Mouse (Mus musculus): ENCODE results near the gene Zfp385c. TPM values are rescaled to one million over a fixed set of nuclear protein-coding genes. Genes with fewer than 3 reads are reported as not detected.

The Zfp385c gene
- total and polyA plus RNA-seq, 3 experiments: 0.11 TPM; not detected in 2

- H3K36me3 ChIP-seq (replicated peaks): peaks cover 92% of the 10 kb centered on the region
- H3K4me1 ChIP-seq (ENCODE audit: insufficient read depth, low read depth, low read length): peaks cover 83% of the 10 kb centered on the region
- ATAC-seq (ENCODE audit: extremely low read depth, insufficient number of reproducible peaks, low FRiP score, poor library complexity, severe bottlenecking) (no peak), DNase-seq (ENCODE audit: low spot score) (no peak)
- H3K4me3 ChIP-seq (ENCODE audit: low read depth, low read length): no peak overlapping the region
- no peaks in the 10 kb centered on the region for H3K9me3 ChIP-seq (replicated peaks)
- TF ChIP-seq CTCF (IDR thresholded peaks at IDR 0.05; ENCODE audit: low read depth, low read length) (no peak), GATA1 (IDR thresholded peaks at IDR 0.05; ENCODE audit: borderline replicate concordance, low read length) (no peak), POLR2AphosphoS5 (IDR thresholded peaks at IDR 0.05; ENCODE audit: insufficient replicate concordance, low read depth, low read length) (no peak), GATA2 (IDR thresholded peaks at IDR 0.05; ENCODE audit: borderline replicate concordance, low read depth, low read length) (no peak), TAL1 (conservative IDR thresholded peaks at IDR 0.05; ENCODE audit: low read depth, low read length) (no peak)
- no peaks in the 10 kb centered on the region for H3K27me3 ChIP-seq (ENCODE audit: insufficient read depth, low read length)
Measured at GRCm38 (mm10) chr11:100719312-100719711, 27.1 kb upstream of the Zfp385c start.

DNA sequence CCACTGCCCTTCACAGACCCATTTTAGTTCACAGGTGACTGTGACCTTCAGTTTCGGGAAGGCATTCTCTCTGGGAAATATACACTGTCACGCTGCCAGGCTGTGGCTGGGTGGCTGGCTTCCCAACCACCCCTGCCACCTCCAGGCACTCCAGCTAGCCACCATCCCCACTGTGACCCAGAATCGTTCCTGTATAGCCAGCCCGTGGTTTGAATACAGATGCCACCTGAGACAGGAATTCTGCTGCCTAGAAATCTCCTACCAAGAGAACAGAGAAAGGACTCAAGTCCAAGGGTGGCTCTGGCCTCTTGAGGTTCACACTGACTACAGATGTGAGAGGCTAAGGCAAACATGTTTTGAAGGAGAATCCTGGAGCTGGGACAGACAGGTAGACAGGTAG, 26.6 kb upstream of the Zfp385c start:
- H3K4me3 ChIP-seq (ENCODE audit: low read depth, low read length): no peak overlapping the region
- DNase-seq (ENCODE audit: low spot score) (no peak), ATAC-seq (ENCODE audit: extremely low read depth, insufficient number of reproducible peaks, low FRiP score, poor library complexity, severe bottlenecking) (no peak)
- peaks cover 93% of the 10 kb centered on the region for H3K36me3 ChIP-seq (replicated peaks)
- H3K4me1 ChIP-seq (ENCODE audit: insufficient read depth, low read depth, low read length): peaks cover 83% of the 10 kb centered on the region
- TF ChIP-seq POLR2AphosphoS5 (IDR thresholded peaks at IDR 0.05; ENCODE audit: insufficient replicate concordance, low read depth, low read length): no peak
- TF ChIP-seq GATA1 (IDR thresholded peaks at IDR 0.05; ENCODE audit: borderline replicate concordance, low read length): no peak
- TF ChIP-seq TAL1 (conservative IDR thresholded peaks at IDR 0.05; ENCODE audit: low read depth, low read length): no peak
- TF ChIP-seq GATA2 (IDR thresholded peaks at IDR 0.05; ENCODE audit: borderline replicate concordance, low read depth, low read length): no peak
- TF ChIP-seq CTCF (IDR thresholded peaks at IDR 0.05; ENCODE audit: low read depth, low read length): no peak
- H3K9me3 ChIP-seq (replicated peaks): no peaks in the 10 kb centered on the region
- no peaks in the 10 kb centered on the region for H3K27me3 ChIP-seq (ENCODE audit: insufficient read depth, low read length)

DNA sequence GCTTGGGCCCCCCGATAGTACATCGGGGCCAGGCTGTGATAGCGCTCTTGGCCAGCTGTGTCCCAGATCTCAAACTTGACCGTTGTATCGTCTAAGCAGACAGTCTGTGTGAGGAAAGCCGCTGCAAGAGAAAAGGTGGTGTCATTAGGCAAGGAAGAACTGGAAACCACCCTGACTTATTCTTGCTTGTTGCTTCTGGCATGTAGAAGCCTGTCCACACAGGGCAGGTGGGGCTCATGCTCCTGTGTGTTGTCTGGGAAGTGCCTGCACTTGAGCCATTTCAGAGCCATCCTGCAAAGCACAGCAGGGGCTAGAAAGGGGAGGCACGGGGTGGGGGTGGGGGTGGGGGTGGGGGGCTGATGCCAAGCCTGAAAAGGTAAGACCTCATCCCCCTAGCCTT, 26.2 kb upstream of the Zfp385c start:
- no peak overlapping the region for H3K4me3 ChIP-seq (ENCODE audit: low read depth, low read length)
- peaks cover 85% of the 10 kb centered on the region for H3K4me1 ChIP-seq (ENCODE audit: insufficient read depth, low read depth, low read length)
- TF ChIP-seq TAL1 (conservative IDR thresholded peaks at IDR 0.05; ENCODE audit: low read depth, low read length): no peak
- no peak for DNase-seq (ENCODE audit: low spot score)
- no peak for ATAC-seq (ENCODE audit: extremely low read depth, insufficient number of reproducible peaks, low FRiP score, poor library complexity, severe bottlenecking)
- no peaks in the 10 kb centered on the region for H3K9me3 ChIP-seq (replicated peaks)
- no peaks in the 10 kb centered on the region for H3K27me3 ChIP-seq (ENCODE audit: insufficient read depth, low read length)
- H3K36me3 ChIP-seq (replicated peaks): peaks cover 95% of the 10 kb centered on the region

DNA sequence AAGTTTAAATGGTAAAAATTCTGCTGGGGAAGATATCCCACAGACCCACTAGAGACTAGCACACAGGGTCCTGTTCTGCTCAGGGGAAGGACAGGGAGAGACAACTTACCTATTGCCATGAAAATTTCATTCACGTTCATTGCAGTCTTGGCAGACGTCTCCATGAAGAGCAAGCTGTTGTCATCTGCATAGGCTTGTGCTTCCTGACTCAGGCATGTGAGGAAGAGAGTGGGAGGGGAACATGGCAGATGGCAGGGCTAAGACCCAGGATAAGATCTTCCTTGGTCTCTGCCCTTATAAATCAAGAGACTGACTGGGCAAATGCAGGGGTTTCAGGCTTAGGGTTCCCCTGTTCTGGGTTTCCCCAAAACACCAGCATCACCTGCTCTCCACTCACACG, 24.4 kb upstream of the Zfp385c start:
- no peak for ATAC-seq (ENCODE audit: extremely low read depth, insufficient number of reproducible peaks, low FRiP score, poor library complexity, severe bottlenecking)
- Histone ChIP-seq H3K4me3 (ENCODE audit: low read depth, low read length) (no peak overlapping the region), H3K27me3 (ENCODE audit: insufficient read depth, low read length) (no peaks in the 10 kb centered on the region), H3K9me3 (replicated peaks) (no peaks in the 10 kb centered on the region), H3K36me3 (replicated peaks) (peaks cover 83% of the 10 kb centered on the region), H3K4me1 (ENCODE audit: insufficient read depth, low read depth, low read length) (peaks cover 80% of the 10 kb centered on the region)
- no peak for TF ChIP-seq TAL1 (conservative IDR thresholded peaks at IDR 0.05; ENCODE audit: low read depth, low read length)
- no peak for TF ChIP-seq CTCF (IDR thresholded peaks at IDR 0.05; ENCODE audit: low read depth, low read length)
- TF ChIP-seq POLR2AphosphoS5 (IDR thresholded peaks at IDR 0.05; ENCODE audit: insufficient replicate concordance, low read depth, low read length): no peak
- TF ChIP-seq GATA2 (IDR thresholded peaks at IDR 0.05; ENCODE audit: borderline replicate concordance, low read depth, low read length): no peak
- no peak for TF ChIP-seq GATA1 (IDR thresholded peaks at IDR 0.05; ENCODE audit: borderline replicate concordance, low read length)
- no peak for DNase-seq (ENCODE audit: low spot score)

DNA sequence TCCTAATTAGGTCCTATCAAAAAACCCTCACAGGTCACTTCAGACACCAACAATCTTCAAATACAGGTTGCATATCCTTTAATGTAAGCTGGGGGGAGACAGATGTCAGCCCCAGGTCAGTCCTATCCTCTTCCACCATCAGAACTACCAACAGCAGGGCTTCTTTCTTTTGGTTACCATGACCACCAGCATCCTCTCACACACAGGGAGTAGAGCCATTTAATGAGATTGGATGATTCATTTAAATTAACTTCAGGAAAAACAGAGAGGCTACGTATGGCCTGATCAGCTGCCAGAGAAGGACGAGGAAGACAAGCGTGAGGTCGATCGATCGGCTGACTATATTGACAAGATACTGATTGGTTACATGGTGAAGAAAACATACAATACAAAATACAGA, 22.7 kb upstream of the Zfp385c start:
- Histone ChIP-seq H3K4me3 (ENCODE audit: low read depth, low read length) (no peak overlapping the region), H3K9me3 (replicated peaks) (no peaks in the 10 kb centered on the region), H3K4me1 (ENCODE audit: insufficient read depth, low read depth, low read length) (peaks cover 74% of the 10 kb centered on the region), H3K36me3 (replicated peaks) (peaks cover 81% of the 10 kb centered on the region), H3K27me3 (ENCODE audit: insufficient read depth, low read length) (no peaks in the 10 kb centered on the region)
- TF ChIP-seq CTCF (IDR thresholded peaks at IDR 0.05; ENCODE audit: low read depth, low read length) (no peak), GATA2 (IDR thresholded peaks at IDR 0.05; ENCODE audit: borderline replicate concordance, low read depth, low read length) (no peak), TAL1 (conservative IDR thresholded peaks at IDR 0.05; ENCODE audit: low read depth, low read length) (no peak), POLR2AphosphoS5 (IDR thresholded peaks at IDR 0.05; ENCODE audit: insufficient replicate concordance, low read depth, low read length) (no peak), GATA1 (IDR thresholded peaks at IDR 0.05; ENCODE audit: borderline replicate concordance, low read length) (no peak)
- DNase-seq (ENCODE audit: low spot score) (no peak), ATAC-seq (ENCODE audit: extremely low read depth, insufficient number of reproducible peaks, low FRiP score, poor library complexity, severe bottlenecking) (no peak)

DNA sequence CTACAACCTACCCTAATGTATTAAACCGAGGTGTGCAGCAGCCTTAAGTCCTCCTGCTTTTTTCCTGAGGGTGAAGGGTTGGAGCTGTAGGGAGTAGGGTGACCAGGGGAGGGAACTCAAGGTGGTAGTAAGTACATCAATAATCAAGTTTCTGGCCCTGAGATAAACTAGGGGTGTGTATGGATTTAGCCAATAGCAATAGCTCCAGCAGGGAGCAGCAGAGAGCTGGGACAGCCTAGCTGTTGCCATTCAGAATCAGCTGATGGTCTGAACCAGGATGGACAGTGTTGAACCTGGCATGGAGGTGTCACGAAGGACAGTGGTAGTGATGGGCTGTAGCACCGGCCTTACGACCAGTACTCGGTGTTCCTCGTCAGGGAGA, 22.3 kb upstream of the Zfp385c start:
- DNase-seq (ENCODE audit: low spot score): peak; percentile 71

More for the DNA sequence above, 22.3 kb upstream of the Zfp385c start:
- peak; percentile 75 for TF ChIP-seq CTCF (IDR thresholded peaks at IDR 0.05; ENCODE audit: low read depth, low read length)
- TF ChIP-seq GATA1 (IDR thresholded peaks at IDR 0.05; ENCODE audit: borderline replicate concordance, low read length): no peak
- Histone ChIP-seq H3K36me3 (replicated peaks) (peaks cover 81% of the 10 kb centered on the region), H3K4me1 (ENCODE audit: insufficient read depth, low read depth, low read length) (peaks cover 70% of the 10 kb centered on the region), H3K9me3 (replicated peaks) (no peaks in the 10 kb centered on the region), H3K27me3 (ENCODE audit: insufficient read depth, low read length) (no peaks in the 10 kb centered on the region), H3K4me3 (ENCODE audit: low read depth, low read length) (peak overlapping the region; percentile 70; the same call in 1 of the 2 replicates)
- ATAC-seq (ENCODE audit: extremely low read depth, insufficient number of reproducible peaks, low FRiP score, poor library complexity, severe bottlenecking): no peak

Measured in G1E (cell line).